ENCODE assay signal across 15 mouse cellular contexts in genomic region chr10:81181860-81182259, GRCm38 (mm10). TPM values are rescaled to one million over a fixed set of nuclear protein-coding genes. Genes with fewer than 3 reads are reported as not detected.
DNase-seq lines count a peak whose midpoint lies in the region; ATAC-seq lines count a peak whose summit lies in the region.
"Not testable (repeated sequence)": the region's sequence is repeated elsewhere in the genome, so short reads cannot be mapped to it uniquely, and the experiment has no call there.
"Had no signal": no experiment of that assay in that cellular context is flagged by ENCODE, and none has a peak within 500 bp of the region (broad histone marks: within the 10 kb centered on the region; RNA-seq: fewer than 3 reads in every experiment).

No protein-coding gene starts in this region.

- H3K27me3 ChIP-seq in forebrain, embryonic 12.5 days; heart, embryonic 13.5 days (replicated peaks); hindbrain, embryonic 14.5 days (ENCODE audit: control insufficient read depth, insufficient read depth, low read length); lung, embryonic 15.5 days: not testable (repeated sequence)

- not testable (repeated sequence) for H3K9me3 ChIP-seq in forebrain, embryonic 12.5 days; heart, embryonic 13.5 days; hindbrain, embryonic 14.5 days (ENCODE audit: control insufficient read depth, low read length); lung, embryonic 15.5 days

- peak; percentile 37 for DNase-seq in CD4-positive helper T cell, adult 2 months (ENCODE audit: low read depth, low spot score)
- peak; percentile 55 for DNase-seq in cerebellum, adult 9-10 months
- not testable (repeated sequence) for DNase-seq in hindbrain, embryonic 14.5 days (ENCODE audit: low spot score)
- peak; percentile 33 for DNase-seq in kidney, postnatal 10 days
- peak; percentile 39 for DNase-seq in naive thymus-derived CD4-positive, alpha-beta T cell, adult 2 months (ENCODE audit: low read depth)

- peak overlapping the region; percentile 69; the same call in 1 of the 2 replicates for H3K27ac ChIP-seq in forebrain, embryonic 12.5 days
- peak overlapping the region; percentile 60 for H3K27ac ChIP-seq in heart, embryonic 13.5 days (replicated peaks)
- peak overlapping the region; percentile 2; the same call in 1 of the 2 replicates for H3K27ac ChIP-seq in hindbrain, embryonic 14.5 days
- peak overlapping the region; percentile 46; the same call in 1 of the 2 replicates for H3K27ac ChIP-seq in lung, embryonic 15.5 days

- H3K4me2 ChIP-seq in forebrain, embryonic 12.5 days, result 0 out of 2 replicates have a peak overlapping the region, but pooled peaks have one; percentile 4
- not testable (repeated sequence) for H3K4me2 ChIP-seq in heart, embryonic 13.5 days; hindbrain, embryonic 14.5 days (replicated peaks); lung, embryonic 15.5 days

- not testable (repeated sequence) for ATAC-seq in forebrain, embryonic 12.5 days (ENCODE audit: low FRiP score); heart, embryonic 13.5 days (ENCODE audit: extremely low read depth, insufficient number of reproducible peaks, low FRiP score, low TSS enrichment); hindbrain, embryonic 14.5 days (ENCODE audit: low FRiP score); lung, embryonic 15.5 days (ENCODE audit: borderline replicate concordance, extremely low read depth, low FRiP score, low TSS enrichment)

- H3K4me3 ChIP-seq in forebrain, embryonic 12.5 days (replicated peaks), result peak overlapping the region; percentile 2; the same call in 1 of the 2 replicates
- H3K4me3 ChIP-seq in heart, embryonic 13.5 days; hindbrain, embryonic 14.5 days (replicated peaks; ENCODE audit: low read length); lung, embryonic 15.5 days: not testable (repeated sequence)

- H3K9ac ChIP-seq in forebrain, embryonic 12.5 days; hindbrain, embryonic 14.5 days; lung, embryonic 15.5 days: not testable (repeated sequence)
- 0 out of 2 replicates have a peak overlapping the region, but pooled peaks have one; percentile 24 for H3K9ac ChIP-seq in heart, embryonic 13.5 days

- 82% methylated on average over 12 of the region's 12 CpGs for WGBS in forebrain, embryonic 12.5 days
- WGBS in heart, embryonic 13.5 days, result 67% methylated on average over 12 of the region's 12 CpGs
- 80% methylated on average over 12 of the region's 12 CpGs for WGBS in hindbrain, embryonic 14.5 days
- 72% methylated on average over 12 of the region's 12 CpGs for WGBS in lung, embryonic 15.5 days

- H3K4me1 ChIP-seq in forebrain, embryonic 12.5 days, result peaks cover 43% of the 10 kb centered on the region
- peaks cover 73% of the 10 kb centered on the region for H3K4me1 ChIP-seq in heart, embryonic 13.5 days
- H3K4me1 ChIP-seq in hindbrain, embryonic 14.5 days (replicated peaks; ENCODE audit: control insufficient read depth, insufficient read depth, low read length), result peaks cover 23% of the 10 kb centered on the region
- H3K4me1 ChIP-seq in lung, embryonic 15.5 days, result peaks cover 48% of the 10 kb centered on the region

- peaks cover 74% of the 10 kb centered on the region for H3K36me3 ChIP-seq in forebrain, embryonic 12.5 days (replicated peaks)
- H3K36me3 ChIP-seq in heart, embryonic 13.5 days, result peaks cover 82% of the 10 kb centered on the region
- H3K36me3 ChIP-seq in hindbrain, embryonic 14.5 days (replicated peaks; ENCODE audit: control insufficient read depth, insufficient read depth), result peaks cover 79% of the 10 kb centered on the region
- H3K36me3 ChIP-seq in lung, embryonic 15.5 days, result peaks cover 64% of the 10 kb centered on the region

RNA-seq across cellular contexts. Expression of gene Dapk3, which starts 0.9 kb away (rescaled TPM):
- polyA plus RNA-seq in forebrain, embryonic 12.5 days (2016; fragmentation: Nextera tagmentation; extraction: Ambion mirVana), result 62.8 and 67.4 TPM in 2 replicates
- polyA plus RNA-seq in heart, embryonic 13.5 days (2015; fragmentation: Nextera tagmentation; extraction: Ambion mirVana), result 41.5 and 42.4 TPM in 2 replicates
- polyA plus RNA-seq in hindbrain, embryonic 14.5 days (2014; fragmentation: Nextera tagmentation; extraction: Ambion mirVana), result 68.2 and 76.7 TPM in 2 replicates
- 52.6 and 56.1 TPM in 2 replicates for polyA plus RNA-seq in lung, embryonic 15.5 days (2015; fragmentation: Nextera tagmentation; extraction: Ambion mirVana)

RNA-seq across cellular contexts. Expression of gene 4930442H23Rik, which starts 1.8 kb away (rescaled TPM):
- polyA plus RNA-seq in forebrain, embryonic 12.5 days (2016; fragmentation: Nextera tagmentation; extraction: Ambion mirVana), result not detected in 2 replicates
- 0.27 TPM in 1 of 2 replicates, not detected in the other for polyA plus RNA-seq in heart, embryonic 13.5 days (2015; fragmentation: Nextera tagmentation; extraction: Ambion mirVana)
- 0.33 TPM in 1 of 2 replicates, not detected in the other for polyA plus RNA-seq in hindbrain, embryonic 14.5 days (2014; fragmentation: Nextera tagmentation; extraction: Ambion mirVana)
- polyA plus RNA-seq in lung, embryonic 15.5 days (2015; fragmentation: Nextera tagmentation; extraction: Ambion mirVana), result 0.16 TPM in 2 replicates
- polyA plus RNA-seq: erythroblast, embryonic 14.5 days; heart, adult 2 months; intestine, embryonic 16.5 days; limb, embryonic 10.5 days; liver, postnatal 0 days; small intestine, adult 2 months; urinary bladder, adult 2 months had no signal

RNA-seq across cellular contexts. Expression of gene Eef2, which starts 5.4 kb away (rescaled TPM):
- 518 and 540 TPM in 2 replicates for polyA plus RNA-seq in forebrain, embryonic 12.5 days (2016; fragmentation: Nextera tagmentation; extraction: Ambion mirVana)
- 393 and 411 TPM in 2 replicates for polyA plus RNA-seq in heart, embryonic 13.5 days (2015; fragmentation: Nextera tagmentation; extraction: Ambion mirVana)
- 413 and 447 TPM in 2 replicates for polyA plus RNA-seq in hindbrain, embryonic 14.5 days (2014; fragmentation: Nextera tagmentation; extraction: Ambion mirVana)
- polyA plus RNA-seq in lung, embryonic 15.5 days (2015; fragmentation: Nextera tagmentation; extraction: Ambion mirVana), result 567 and 596 TPM in 2 replicates

RNA-seq across cellular contexts. Expression of gene Pias4, which starts 14.1 kb away (rescaled TPM):
- polyA plus RNA-seq in forebrain, embryonic 12.5 days (2016; fragmentation: Nextera tagmentation; extraction: Ambion mirVana), result 51.6 and 52.9 TPM in 2 replicates
- polyA plus RNA-seq in heart, embryonic 13.5 days (2015; fragmentation: Nextera tagmentation; extraction: Ambion mirVana), result 35.7 and 40.3 TPM in 2 replicates
- polyA plus RNA-seq in hindbrain, embryonic 14.5 days (2014; fragmentation: Nextera tagmentation; extraction: Ambion mirVana), result 43.7 and 48.3 TPM in 2 replicates
- 41.0 and 47.5 TPM in 2 replicates for polyA plus RNA-seq in lung, embryonic 15.5 days (2015; fragmentation: Nextera tagmentation; extraction: Ambion mirVana)

RNA-seq across cellular contexts. Expression of gene Nmrk2, which starts 20.0 kb away (rescaled TPM):
- not detected in 2 replicates for polyA plus RNA-seq in forebrain, embryonic 12.5 days (2016; fragmentation: Nextera tagmentation; extraction: Ambion mirVana)
- 5.2 and 6.1 TPM in 2 replicates for polyA plus RNA-seq in heart, embryonic 13.5 days (2015; fragmentation: Nextera tagmentation; extraction: Ambion mirVana)
- polyA plus RNA-seq in hindbrain, embryonic 14.5 days (2014; fragmentation: Nextera tagmentation; extraction: Ambion mirVana), result 0.14 TPM in 1 of 2 replicates, not detected in the other
- 0.11 and 0.30 TPM in 2 replicates for polyA plus RNA-seq in lung, embryonic 15.5 days (2015; fragmentation: Nextera tagmentation; extraction: Ambion mirVana)
- polyA plus RNA-seq: erythroblast, embryonic 14.5 days; intestine, embryonic 16.5 days; limb, embryonic 10.5 days; liver, postnatal 0 days; small intestine, adult 2 months; urinary bladder, adult 2 months had no signal

Comparison
In these comparisons a context has a peak if more than half of its experiments do, and no peak if none do; other contexts are left out.
1. H3K27ac ChIP-seq: peak in every context shown above with its lines; median percentile 69 in forebrain, embryonic 12.5 days; 60 in heart, embryonic 13.5 days; 46 in lung, embryonic 15.5 days; 2 in hindbrain, embryonic 14.5 days.